ENCODE assay signal across 8 mouse cellular contexts in the genomic region with DNA sequence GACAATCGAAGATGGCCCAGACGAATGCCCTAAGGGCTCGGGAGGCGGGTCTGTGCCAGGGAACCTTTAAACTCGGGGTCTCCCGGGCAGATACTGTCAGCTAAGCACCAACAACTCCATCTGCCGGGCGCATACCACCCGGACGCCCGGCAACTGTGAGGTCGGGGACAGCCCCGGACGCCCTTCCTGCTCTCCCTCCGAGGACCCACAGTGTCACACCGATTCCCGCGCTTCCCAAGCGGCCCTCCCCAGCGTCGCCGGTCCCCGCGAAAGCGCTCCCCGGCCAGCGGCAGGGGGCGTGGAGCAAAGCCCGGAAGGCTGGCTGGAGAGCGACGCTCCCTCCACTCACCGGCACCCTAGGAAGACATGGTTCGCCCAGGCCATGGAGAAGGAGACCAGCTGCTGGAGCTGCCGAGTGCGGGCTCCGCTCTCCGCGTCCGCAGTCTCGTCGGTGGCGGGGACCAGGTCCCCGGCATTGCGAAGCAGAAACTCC. TPM values are rescaled to one million over a fixed set of nuclear protein-coding genes. Genes with fewer than 3 reads are reported as not detected.
DNase-seq lines count a peak whose midpoint lies in the region; ATAC-seq and TF ChIP-seq lines count a peak whose summit lies in the region.

No protein-coding gene starts in this region.

- H3K4me2 ChIP-seq in heart, embryonic 14.5 days (ENCODE audit: low read length), result peak overlapping the region; percentile 92
- H3K4me2 ChIP-seq in intestine, embryonic 15.5 days (replicated peaks), result peak overlapping the region; percentile 74
- peak overlapping the region; percentile 68 for H3K4me2 ChIP-seq in lung, postnatal 0 days (replicated peaks; ENCODE audit: low read depth, low read length)

- H3K9me3 ChIP-seq in heart, embryonic 14.5 days (ENCODE audit: control insufficient read depth, low read length), result no peaks in the 10 kb centered on the region
- no peaks in the 10 kb centered on the region for H3K9me3 ChIP-seq in MEL (replicated peaks; ENCODE audit: insufficient read depth, low read length)
- no peaks in the 10 kb centered on the region for H3K9me3 ChIP-seq in intestine, embryonic 15.5 days
- no peaks in the 10 kb centered on the region for H3K9me3 ChIP-seq in lung, postnatal 0 days (ENCODE audit: low read length)

- no peak for TF ChIP-seq POLR2A in MEL (IDR thresholded peaks at IDR 0.05; ENCODE audit: control insufficient read depth in 1 of 2, insufficient read depth in 1 of 2, low read depth in 1 of 2, low read length in 2 of 2, poor library complexity in 1 of 2)
- TF ChIP-seq POLR2A in embryonic fibroblast, embryonic 13.5 days (IDR thresholded peaks at IDR 0.05; ENCODE audit: low read depth, low read length), result no peak; the same call in 1 of the 2 replicates

- ATAC-seq in heart, embryonic 14.5 days (ENCODE audit: insufficient number of reproducible peaks, insufficient read depth, low FRiP score, low read depth), result peak; percentile 27
- peak; percentile 50 for ATAC-seq in intestine, embryonic 15.5 days
- peak; percentile 36 for ATAC-seq in lung, postnatal 0 days

- H3K27me3 ChIP-seq in heart, embryonic 14.5 days (ENCODE audit: control insufficient read depth, insufficient read depth, low read length), result no peaks in the 10 kb centered on the region
- no peaks in the 10 kb centered on the region for H3K27me3 ChIP-seq in MEL (ENCODE audit: control insufficient read depth in 1 of 2, insufficient read depth in 2 of 2, low read length in 2 of 2)
- H3K27me3 ChIP-seq in intestine, embryonic 15.5 days (replicated peaks), result no peaks in the 10 kb centered on the region
- H3K27me3 ChIP-seq in lung, postnatal 0 days (replicated peaks; ENCODE audit: insufficient read depth, low read length), result no peaks in the 10 kb centered on the region

- H3K27ac ChIP-seq in heart, embryonic 14.5 days (replicated peaks in 1 of 2; ENCODE audit: control insufficient read depth in 1 of 2, insufficient read depth in 1 of 2, low read depth in 2 of 2, low read length in 2 of 2), result peak overlapping the region; percentile 91
- peak overlapping the region; percentile 63 for H3K27ac ChIP-seq in MEL (ENCODE audit: control insufficient read depth, low read depth, low read length)
- H3K27ac ChIP-seq in embryonic fibroblast, embryonic 13.5 days (ENCODE audit: insufficient read depth, low read length), result peak overlapping the region; percentile 65
- peak overlapping the region; percentile 95 for H3K27ac ChIP-seq in intestine, embryonic 15.5 days
- H3K27ac ChIP-seq in lung, postnatal 0 days (ENCODE audit: low read length), result peak overlapping the region; percentile 94

- no peak for DNase-seq in heart, adult 8-10 months (ENCODE audit: low spot score)
- DNase-seq in MEL (ENCODE audit: low read depth, low spot score), result peak; percentile 65
- peak; percentile 64 for DNase-seq in lung, postnatal 0 days (ENCODE audit: low spot score)
- DNase-seq in skeletal muscle tissue, adult 2 months (ENCODE audit: low read depth, low spot score), result peak; percentile 20
- no peak for DNase-seq in cerebellum, adult 8-10 months

- peaks cover 26% of the 10 kb centered on the region for H3K36me3 ChIP-seq in heart, embryonic 14.5 days (ENCODE audit: control insufficient read depth, insufficient read depth, low read length)
- peaks cover 0 to 8% of the 10 kb centered on the region in 2 experiments for H3K36me3 ChIP-seq in MEL (ENCODE audit: control insufficient read depth in 1 of 2, insufficient read depth in 2 of 2, low read length in 2 of 2)
- H3K36me3 ChIP-seq in intestine, embryonic 15.5 days, result peaks cover 7% of the 10 kb centered on the region; the same call in 1 of the 2 replicates
- H3K36me3 ChIP-seq in lung, postnatal 0 days (ENCODE audit: insufficient read depth, low read length), result peaks cover 9% of the 10 kb centered on the region; the same call in 1 of the 2 replicates

- peaks cover 23% of the 10 kb centered on the region for H3K79me2 ChIP-seq in MEL (ENCODE audit: control insufficient read depth, insufficient read depth, low read length, poor library complexity)

- under 1% methylated on average over 44 of the region's 44 CpGs for WGBS in heart, embryonic 14.5 days
- under 1% methylated on average over 44 of the region's 44 CpGs for WGBS in intestine, embryonic 15.5 days
- under 1% methylated on average over 36 of the region's 44 CpGs for WGBS in lung, postnatal 0 days

- H3K4me1 ChIP-seq in heart, embryonic 14.5 days (ENCODE audit: control insufficient read depth in 2 of 2, insufficient read depth in 2 of 2, low read length in 2 of 2), result peaks cover 4 to 5% of the 10 kb centered on the region in 2 experiments; a peak in 2 of 4 replicates
- H3K4me1 ChIP-seq in MEL (ENCODE audit: control insufficient read depth in 1 of 2, insufficient read depth in 2 of 2, low read length in 2 of 2), result peaks cover 0 to 4% of the 10 kb centered on the region in 2 experiments; a peak in 2 of 4 replicates
- 0 out of 2 replicates have a peak, but pooled peaks cover 4% of the 10 kb centered on the region for H3K4me1 ChIP-seq in embryonic fibroblast, embryonic 13.5 days (ENCODE audit: control insufficient read depth, insufficient read depth, low read length)
- H3K4me1 ChIP-seq in intestine, embryonic 15.5 days (replicated peaks), result no peaks in the 10 kb centered on the region; the same call in 1 of the 2 replicates
- peaks cover 3% of the 10 kb centered on the region; the same call in 1 of the 2 replicates for H3K4me1 ChIP-seq in lung, postnatal 0 days (ENCODE audit: insufficient read depth, low read depth, low read length)

- no peak for TF ChIP-seq RAD21 in MEL (IDR thresholded peaks at IDR 0.05; ENCODE audit: low read depth, low read length)

- peak overlapping the region; percentile 91 for H3K9ac ChIP-seq in heart, embryonic 14.5 days (ENCODE audit: low read length)
- peak overlapping the region; percentile 84 for H3K9ac ChIP-seq in MEL (ENCODE audit: control insufficient read depth, low read depth, low read length, poor library complexity, severe bottlenecking)
- H3K9ac ChIP-seq in intestine, embryonic 15.5 days, result peak overlapping the region; percentile 88
- H3K9ac ChIP-seq in lung, postnatal 0 days (replicated peaks; ENCODE audit: low read depth), result peak overlapping the region; percentile 80

- H3K4me3 ChIP-seq in heart, embryonic 14.5 days (ENCODE audit: control insufficient read depth in 1 of 2, insufficient read depth in 1 of 2, low read depth in 1 of 2, low read length in 2 of 2), result peak overlapping the region; percentile 85 to 92
- peak overlapping the region; percentile 62 to 94 for H3K4me3 ChIP-seq in MEL (ENCODE audit: control insufficient read depth in 1 of 2, insufficient read depth in 1 of 2, low read depth in 2 of 2, low read length in 2 of 2)
- H3K4me3 ChIP-seq in embryonic fibroblast, embryonic 13.5 days (ENCODE audit: insufficient read depth, low read length), result peak overlapping the region; percentile 91
- peak overlapping the region; percentile 95 for H3K4me3 ChIP-seq in intestine, embryonic 15.5 days (replicated peaks)
- H3K4me3 ChIP-seq in lung, postnatal 0 days (ENCODE audit: low read depth, low read length), result peak overlapping the region; percentile 80

- TF ChIP-seq CTCF in MEL (IDR thresholded peaks at IDR 0.05 in 2 of 3, conservative IDR thresholded peaks at IDR 0.05 in 1 of 3; ENCODE audit: control insufficient read depth in 1 of 3, insufficient read depth in 1 of 3, low read depth in 2 of 3, low read length in 3 of 3, poor library complexity in 1 of 3, severe bottlenecking in 1 of 3), result no peak
- no peak for TF ChIP-seq CTCF in embryonic fibroblast, embryonic 13.5 days (IDR thresholded peaks at IDR 0.05; ENCODE audit: borderline replicate concordance, insufficient read depth, low read length)
- peak; percentile 52 for TF ChIP-seq CTCF in lung, postnatal 0 days (IDR thresholded peaks at IDR 0.05)

- TF ChIP-seq EP300 in MEL (IDR thresholded peaks at IDR 0.05; ENCODE audit: low read depth in 1 of 2, low read length in 2 of 2), result no peak
- no peak for TF ChIP-seq EP300 in lung, postnatal 0 days (IDR thresholded peaks at IDR 0.05)

TF ChIP-seq in MEL, 35 proteins besides CTCF, POLR2A, EP300 and RAD21:
- TF ChIP-seq SIN3A (IDR thresholded peaks at IDR 0.05; ENCODE audit: low read length), result 0 out of 2 replicates have a peak, but pooled peaks have one; percentile 21
- TF ChIP-seq TCF12 (IDR thresholded peaks at IDR 0.05; ENCODE audit: low read depth, low read length), result no peak
- TF ChIP-seq JUND (IDR thresholded peaks at IDR 0.05; ENCODE audit: low read depth, low read length), result no peak
- no peak for TF ChIP-seq HCFC1 (IDR thresholded peaks at IDR 0.05; ENCODE audit: low read depth, low read length)
- TF ChIP-seq MEF2A (IDR thresholded peaks at IDR 0.05; ENCODE audit: extremely low read depth, insufficient replicate concordance, low read depth, low read length, poor library complexity, severe bottlenecking), result no peak
- TF ChIP-seq CHD2 (IDR thresholded peaks at IDR 0.05; ENCODE audit: low read length), result no peak
- TF ChIP-seq MAX (IDR thresholded peaks at IDR 0.05; ENCODE audit: low read length), result peak; percentile 51; the same call in 1 of the 2 replicates

RNA-seq across cellular contexts. Expression of a gene that starts 0.5 kb away (rescaled TPM):
- polyA plus RNA-seq in heart, embryonic 14.5 days (2014; fragmentation: Nextera tagmentation; extraction: Ambion mirVana), result 15.6 and 15.8 TPM in 2 replicates
- 1 to 10 TPM; 7.8 to 8.7 (median 8.6) TPM for total RNA-seq in heart, adult 8-10 months (2022)
- total RNA-seq in MEL (2012; rRNA removed), result 12.4 and 14.1 TPM in 2 replicates
- 100 to 1,000 TPM in 1 of 2 experiments, 10 to 100 TPM in 1; 13.5 to 101 TPM for polyA plus RNA-seq in MEL (2012; ENCODE audit: insufficient read depth in 1 of 2, insufficient read length in 2 of 2, low read depth in 1 of 2, low replicate concordance in 2 of 2, missing spikeins in 1 of 2)
- 9.8 and 10.4 TPM in 2 replicates for polyA plus RNA-seq in embryonic fibroblast, embryonic 13.5 days (2011; ENCODE audit: insufficient read length, low read depth, missing spikeins)
- 21.7 and 24.1 TPM in 2 replicates for polyA plus RNA-seq in intestine, embryonic 15.5 days (2015; fragmentation: Nextera tagmentation; extraction: Ambion mirVana)
- polyA plus RNA-seq in lung, postnatal 0 days (2015; fragmentation: Nextera tagmentation; extraction: Ambion mirVana), result 22.1 and 23.0 TPM in 2 replicates

RNA-seq across cellular contexts. Expression of a gene that starts 37.9 kb away (rescaled TPM):
- 9.8 and 9.9 TPM in 2 replicates for polyA plus RNA-seq in heart, embryonic 14.5 days (2014; fragmentation: Nextera tagmentation; extraction: Ambion mirVana)
- 1 to 10 TPM; 5.4 to 6.7 (median 5.5) TPM for total RNA-seq in heart, adult 8-10 months (2022)
- total RNA-seq in MEL (2012; rRNA removed), result 17.9 and 18.6 TPM in 2 replicates
- polyA plus RNA-seq in MEL (2012; ENCODE audit: insufficient read depth in 1 of 2, insufficient read length in 2 of 2, low read depth in 1 of 2, low replicate concordance in 2 of 2, missing spikeins in 1 of 2), result 100 to 1,000 TPM in 1 of 2 experiments, 10 to 100 TPM in 1; 61.7 to 363 TPM
- 18.9 and 24.4 TPM in 2 replicates for polyA plus RNA-seq in embryonic fibroblast, embryonic 13.5 days (2011; ENCODE audit: insufficient read length, low read depth, missing spikeins)
- polyA plus RNA-seq in intestine, embryonic 15.5 days (2015; fragmentation: Nextera tagmentation; extraction: Ambion mirVana), result 12.1 and 15.8 TPM in 2 replicates
- 14.8 and 15.5 TPM in 2 replicates for polyA plus RNA-seq in lung, postnatal 0 days (2015; fragmentation: Nextera tagmentation; extraction: Ambion mirVana)

Comparison
In these comparisons a context has a peak if more than half of its experiments do, and no peak if none do; other contexts are left out.
1. DNase-seq: peak in MEL (single experiment), lung, postnatal 0 days (single experiment) and skeletal muscle tissue, adult 2 months (single experiment); none in heart, adult 8-10 months (single experiment) and cerebellum, adult 8-10 months (single experiment).
2. Peak in every context shown above with its lines, with median percentiles within 50 percentile points of each other: ATAC-seq, H3K27ac ChIP-seq, H3K4me2 ChIP-seq, H3K4me3 ChIP-seq and H3K9ac ChIP-seq.